Mouse (Mus musculus) adrenal gland, adult (tissue): ENCODE data around the gene Fntb.

Experiments
- DNase-seq, 2 experiments: peaks; one replicate each; pipeline ENCODE4 v3.0.0; 2022 to 2023; ENCODE audit warnings: low spot score in 1 of 2; ENCODE audit not compliant: inconsistent age in 2 of 2

Fntb gene

DNA sequence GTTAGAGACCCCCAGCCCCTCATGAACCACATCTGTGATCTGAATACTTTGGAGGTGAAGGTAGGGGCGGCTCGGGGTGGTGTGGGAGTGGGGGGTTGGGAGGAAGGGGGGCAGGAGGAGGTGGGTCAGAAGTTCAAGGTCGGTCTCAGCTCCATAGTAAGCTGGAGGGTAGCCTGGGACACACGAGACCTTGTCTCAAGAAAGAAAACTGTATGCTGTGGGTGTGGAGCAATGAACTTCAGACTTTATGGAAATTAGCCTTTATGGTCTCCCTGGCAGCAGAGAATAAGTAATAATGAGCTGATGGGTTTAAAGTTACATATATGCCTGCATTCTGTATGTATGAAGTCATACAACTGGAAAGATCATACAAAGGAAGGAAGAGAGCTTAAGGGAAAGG lies 119.7 kb downstream of the Fntb start:
- DNase-seq, result no peak

GRCm38 (mm10) chr12:76886826-76887225 lies 121.4 kb downstream of the Fntb start:
- no peak for DNase-seq

GRCm38 (mm10) chr12:76887941-76888340 lies 122.6 kb downstream of the Fntb start:
- DNase-seq, result no peak

GRCm38 (mm10) chr12:76889404-76890184 lies 124.2 kb downstream of the Fntb start:
- DNase-seq, result no peak

- no peak for DNase-seq
Observed at GRCm38 (mm10) chr12:76891160-76891559, 125.8 kb downstream of the Fntb start.

DNA sequence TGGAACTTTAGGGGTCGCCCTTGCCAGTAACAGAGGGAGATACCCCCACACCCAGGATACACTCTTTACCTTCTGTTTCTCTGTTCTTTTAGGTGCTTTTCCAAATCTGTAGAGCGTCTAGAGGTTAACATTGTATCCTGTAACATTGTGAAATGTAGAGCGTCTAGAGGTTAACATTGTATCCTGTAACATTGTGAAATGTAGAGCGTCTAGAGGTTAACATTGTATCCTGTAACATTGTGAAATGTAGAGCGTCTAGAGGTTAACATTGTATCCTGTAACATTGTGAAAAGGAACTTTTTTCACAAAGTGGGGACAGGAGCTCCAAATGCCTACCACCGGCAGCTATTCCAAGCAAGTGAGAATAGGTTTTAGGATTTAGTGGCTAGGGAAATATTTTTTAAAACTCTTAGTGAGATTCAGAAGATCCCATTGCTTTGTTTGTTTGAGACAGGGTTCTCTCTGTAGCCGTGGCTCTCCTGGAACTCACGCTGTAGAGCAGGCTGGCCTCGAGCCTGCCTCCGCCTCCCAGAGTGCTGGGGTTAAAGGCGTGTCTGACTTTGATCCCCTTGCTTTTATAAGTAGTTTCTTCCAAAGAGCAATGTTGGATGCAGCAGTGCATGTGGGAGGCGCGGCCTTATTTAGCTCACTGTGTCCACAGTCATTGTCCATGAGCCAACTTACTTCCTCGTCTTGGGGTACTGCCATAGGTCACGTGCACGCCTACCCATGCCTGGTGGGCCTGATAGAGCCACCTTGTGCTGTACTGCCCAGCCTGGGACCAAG lies 127.7 kb downstream of the Fntb start:
- no peak for DNase-seq

- no peak for DNase-seq
Observed at GRCm38 (mm10) chr12:76894792-76895559, 129.6 kb downstream of the Fntb start.

GRCm38 (mm10) chr12:76895777-76896176 lies 130.4 kb downstream of the Fntb start:
- no peak for DNase-seq

GRCm38 (mm10) chr12:76896566-76896965 lies 131.2 kb downstream of the Fntb start:
- DNase-seq, result no peak

- DNase-seq, result no peak
Observed at GRCm38 (mm10) chr12:76897006-76897405, 131.6 kb downstream of the Fntb start.

- DNase-seq, result no peak
Observed at GRCm38 (mm10) chr12:76898141-76898540, 132.8 kb downstream of the Fntb start.

- DNase-seq, result no peak
Observed at GRCm38 (mm10) chr12:76899261-76899975, 134.0 kb downstream of the Fntb start.

DNA sequence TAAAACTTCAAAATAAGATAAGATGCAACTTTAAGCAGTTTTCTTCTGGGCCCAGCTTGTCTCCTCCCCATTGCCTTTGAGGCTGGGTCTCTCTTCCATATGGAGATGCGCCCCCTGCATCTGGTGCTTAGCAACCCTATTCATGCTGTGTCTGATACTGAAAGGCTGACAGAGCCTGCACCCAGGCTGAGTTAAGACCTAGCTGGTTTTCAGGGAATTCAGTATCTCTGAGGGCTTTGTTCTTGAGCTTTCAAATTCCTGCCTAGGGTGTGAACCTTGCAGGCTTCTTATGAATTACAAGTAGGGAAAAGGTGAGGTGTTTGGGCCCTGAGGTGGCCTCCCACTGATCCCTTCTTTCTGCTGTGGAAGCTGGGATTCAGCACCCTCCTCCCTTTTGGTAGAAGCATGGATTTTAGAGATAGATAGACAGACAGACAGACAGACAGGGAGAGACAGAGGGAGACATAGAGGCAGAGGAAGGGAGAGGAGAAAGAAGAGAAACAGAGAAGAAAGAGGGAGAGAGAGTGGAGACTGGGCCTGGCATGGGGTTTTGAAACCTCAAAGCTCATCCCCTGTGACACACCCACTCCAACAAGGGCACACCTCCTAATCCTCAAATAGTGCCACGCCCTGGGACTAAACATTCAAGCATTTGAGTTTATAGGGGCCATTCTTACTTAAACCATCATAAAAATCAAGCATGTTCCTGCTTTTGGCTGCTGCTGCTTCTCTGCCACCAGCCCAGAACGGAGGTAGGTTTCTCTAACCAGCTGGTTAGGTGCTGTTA lies 136.3 kb downstream of the Fntb start:
- no peak for DNase-seq

GRCm38 (mm10) chr12:76906278-76906677 lies 140.9 kb downstream of the Fntb start:
- DNase-seq, result no peak

GRCm38 (mm10) chr12:76909218-76909617 lies 143.8 kb downstream of the Fntb start:
- DNase-seq, result no peak

GRCm38 (mm10) chr12:76910258-76910940 lies 145.0 kb downstream of the Fntb start:
- no peak for DNase-seq

DNA sequence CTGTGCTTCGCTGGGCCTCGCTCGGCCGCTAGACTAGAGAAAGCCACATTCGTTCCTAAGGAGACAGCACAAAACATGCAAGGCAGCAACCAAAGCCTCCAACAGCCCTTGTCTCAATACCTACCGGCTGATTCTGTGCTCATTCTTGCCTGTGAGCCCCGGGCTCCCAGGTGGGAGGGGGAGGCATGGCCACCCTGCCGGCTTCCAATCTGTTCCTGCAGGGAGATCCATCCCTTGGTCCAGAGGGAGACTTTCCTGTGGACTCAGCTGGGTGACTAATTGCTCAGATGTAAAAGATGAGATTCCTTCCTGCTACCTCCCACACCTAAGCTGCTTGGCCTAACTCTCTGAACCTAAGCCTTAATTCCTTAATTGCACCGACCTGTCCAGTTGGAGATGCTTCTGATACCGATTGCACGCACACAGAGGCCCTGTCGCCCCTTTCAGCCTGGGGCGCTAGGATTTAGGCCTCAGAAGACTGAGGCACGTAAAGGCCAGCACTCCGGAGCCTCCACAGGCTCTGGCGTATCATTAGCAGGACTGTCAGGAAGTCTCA lies 145.9 kb downstream of the Fntb start:
- DNase-seq, result no peak

DNA sequence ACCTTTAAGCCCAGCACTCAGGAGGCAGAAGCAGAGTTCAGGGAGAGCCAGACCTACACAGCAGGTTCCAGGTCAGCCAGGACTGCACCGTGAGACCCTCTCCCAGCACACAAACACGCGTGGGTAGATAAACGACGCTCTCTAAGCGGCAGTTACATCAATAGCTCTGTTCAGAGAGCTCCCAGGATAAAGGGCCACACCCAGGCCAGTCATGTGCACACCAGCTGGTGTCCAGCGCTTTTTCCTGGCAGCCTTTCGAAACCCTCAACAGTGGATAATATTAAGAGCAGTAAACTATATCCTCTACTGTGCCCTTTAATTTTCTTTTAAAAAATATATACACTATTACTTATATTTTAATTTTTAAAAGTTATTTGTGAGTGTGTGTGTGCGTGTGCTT lies 146.8 kb downstream of the Fntb start:
- DNase-seq, result no peak

GRCm38 (mm10) chr12:76916163-76916562 lies 150.8 kb downstream of the Fntb start:
- no peak for DNase-seq
